In genomic region chr11:11961917-11962628, GRCm38 (mm10) we compare ENCODE assay signal across 10 mouse cellular contexts.
DNase-seq lines count a peak whose midpoint lies in the region; ATAC-seq lines count a peak whose summit lies in the region.
"Had no signal": no experiment of that assay in that cellular context is flagged by ENCODE, and none has a peak within 500 bp of the region (broad histone marks: within the 10 kb centered on the region; RNA-seq: fewer than 3 reads in every experiment).

No protein-coding gene starts in this region.

- H3K9me3 ChIP-seq in midbrain, embryonic 12.5 days = no peaks in the 10 kb centered on the region
- no peaks in the 10 kb centered on the region for H3K9me3 ChIP-seq in midbrain, embryonic 14.5 days (ENCODE audit: control insufficient read depth, low read length)
- H3K9me3 ChIP-seq in kidney, embryonic 16.5 days (ENCODE audit: low read length) = no peaks in the 10 kb centered on the region
- H3K9me3 ChIP-seq in stomach, embryonic 14.5 days (ENCODE audit: control insufficient read depth, low read depth, low read length) = no peaks in the 10 kb centered on the region

- H3K36me3 ChIP-seq in midbrain, embryonic 12.5 days = peaks cover 8% of the 10 kb centered on the region; the same call in 1 of the 2 replicates
- H3K36me3 ChIP-seq in midbrain, embryonic 14.5 days (ENCODE audit: control insufficient read depth, insufficient read depth, low read length) = no peaks in the 10 kb centered on the region
- H3K36me3 ChIP-seq in kidney, embryonic 16.5 days (ENCODE audit: insufficient read depth, low read length) = 0 out of 2 replicates have a peak, but pooled peaks cover 10% of the 10 kb centered on the region
- peaks cover 18% of the 10 kb centered on the region for H3K36me3 ChIP-seq in stomach, embryonic 14.5 days (ENCODE audit: control insufficient read depth, insufficient read depth, low read length)

- WGBS in midbrain, embryonic 12.5 days = 85% methylated on average over 5 of the region's 5 CpGs
- 74% methylated on average over 5 of the region's 5 CpGs for WGBS in midbrain, embryonic 14.5 days
- 75% methylated on average over 5 of the region's 5 CpGs for WGBS in kidney, embryonic 16.5 days
- WGBS in stomach, embryonic 14.5 days = 39% methylated on average over 5 of the region's 5 CpGs

- peaks cover 7% of the 10 kb centered on the region for H3K4me1 ChIP-seq in midbrain, embryonic 12.5 days
- no peaks in the 10 kb centered on the region; the same call in 1 of the 2 replicates for H3K4me1 ChIP-seq in midbrain, embryonic 14.5 days (ENCODE audit: control insufficient read depth, insufficient read depth, low read length)
- H3K4me1 ChIP-seq in kidney, embryonic 16.5 days (ENCODE audit: insufficient read depth, low read length) = peaks cover 36% of the 10 kb centered on the region
- peaks cover 31% of the 10 kb centered on the region; the same call in 1 of the 2 replicates for H3K4me1 ChIP-seq in stomach, embryonic 14.5 days (ENCODE audit: control insufficient read depth, insufficient read depth, low read length)

- H3K9ac ChIP-seq in midbrain, embryonic 12.5 days (replicated peaks) = no peak overlapping the region
- no peak overlapping the region for H3K9ac ChIP-seq in midbrain, embryonic 14.5 days (replicated peaks; ENCODE audit: low read length)
- H3K9ac ChIP-seq in kidney, embryonic 16.5 days (replicated peaks; ENCODE audit: low read length) = no peak overlapping the region
- no peak overlapping the region for H3K9ac ChIP-seq in stomach, embryonic 14.5 days (replicated peaks; ENCODE audit: low read depth, low read length)

- DNase-seq in adrenal gland, adult (ENCODE audit: inconsistent age in 2 of 2, low spot score in 1 of 2) = peak; percentile 43 to 80
- no peak for DNase-seq in adrenal gland, postnatal 25 days
- DNase-seq in midbrain, embryonic 14.5 days = no peak
- DNase-seq in spleen, postnatal 10 days (ENCODE audit: low spot score in 2 of 2) = no peak
- DNase-seq: gastrocnemius, postnatal 25 days; lung, postnatal 4 days had no signal

- H3K4me3 ChIP-seq in midbrain, embryonic 12.5 days = no peak overlapping the region
- H3K4me3 ChIP-seq in midbrain, embryonic 14.5 days (replicated peaks; ENCODE audit: low read depth, low read length) = no peak overlapping the region
- H3K4me3 ChIP-seq in kidney, embryonic 16.5 days (ENCODE audit: low read length) = no peak overlapping the region
- no peak overlapping the region for H3K4me3 ChIP-seq in stomach, embryonic 14.5 days (ENCODE audit: low read depth, low read length)

- no peaks in the 10 kb centered on the region for H3K27me3 ChIP-seq in midbrain, embryonic 12.5 days
- H3K27me3 ChIP-seq in midbrain, embryonic 14.5 days (ENCODE audit: control insufficient read depth, insufficient read depth, low read length) = no peaks in the 10 kb centered on the region
- no peaks in the 10 kb centered on the region for H3K27me3 ChIP-seq in kidney, embryonic 16.5 days (ENCODE audit: insufficient read depth, low read length)
- no peaks in the 10 kb centered on the region for H3K27me3 ChIP-seq in stomach, embryonic 14.5 days (ENCODE audit: control insufficient read depth, insufficient read depth, low read length)

- ATAC-seq in midbrain, embryonic 12.5 days (ENCODE audit: low FRiP score, low read depth) = no peak
- no peak for ATAC-seq in midbrain, embryonic 14.5 days (ENCODE audit: low FRiP score, low TSS enrichment)
- peak; percentile 15; the same call in 1 of the 2 replicates for ATAC-seq in kidney, embryonic 16.5 days (ENCODE audit: low FRiP score, low TSS enrichment)
- ATAC-seq in stomach, embryonic 14.5 days (ENCODE audit: insufficient number of reproducible peaks, insufficient read depth, low FRiP score, low read depth) = peak; percentile 93
- no peak for ATAC-seq in inflammation-experienced regulatory T-cells, adult 6 months

- no peak overlapping the region for H3K4me2 ChIP-seq in midbrain, embryonic 12.5 days (replicated peaks)
- no peak overlapping the region for H3K4me2 ChIP-seq in midbrain, embryonic 14.5 days (ENCODE audit: low read length)
- H3K4me2 ChIP-seq in kidney, embryonic 16.5 days (replicated peaks; ENCODE audit: low read depth, low read length) = no peak overlapping the region
- no peak overlapping the region for H3K4me2 ChIP-seq in stomach, embryonic 14.5 days (replicated peaks; ENCODE audit: low read depth, low read length)

- peak overlapping the region; percentile 42; the same call in 1 of the 2 replicates for H3K27ac ChIP-seq in midbrain, embryonic 12.5 days (replicated peaks)
- no peak overlapping the region for H3K27ac ChIP-seq in midbrain, embryonic 14.5 days (replicated peaks; ENCODE audit: low read depth, low read length)
- no peak overlapping the region for H3K27ac ChIP-seq in kidney, embryonic 16.5 days (ENCODE audit: low read length)
- H3K27ac ChIP-seq in stomach, embryonic 14.5 days (ENCODE audit: low read length) = peak overlapping the region; percentile 87

Comparison
In these comparisons a context has a peak if more than half of its experiments do, and no peak if none do; other contexts are left out.
1. DNase-seq: peak in adrenal gland, adult (2 of 2); none in adrenal gland, postnatal 25 days (single experiment), midbrain, embryonic 14.5 days (single experiment) and spleen, postnatal 10 days (0 of 2).
2. H3K27ac ChIP-seq: peak in midbrain, embryonic 12.5 days (single experiment) and stomach, embryonic 14.5 days (single experiment); none in midbrain, embryonic 14.5 days (single experiment) and kidney, embryonic 16.5 days (single experiment).
3. ATAC-seq: peak in kidney, embryonic 16.5 days (single experiment) and stomach, embryonic 14.5 days (single experiment); none in midbrain, embryonic 12.5 days (single experiment), midbrain, embryonic 14.5 days (single experiment) and inflammation-experienced regulatory T-cells, adult 6 months (single experiment).